Mouse (Mus musculus): ENCODE data around the gene Fbxo27. TPM values are rescaled to one million over a fixed set of nuclear protein-coding genes. Genes with fewer than 3 reads are reported as not detected.
A peak's percentile ranks its signal among the peaks of the same experiment; 100 is the strongest.

The Fbxo27 gene
- polyA plus RNA-seq, 1 experiment from 2014 or later: 0.19 TPM

GRCm38 (mm10) chr7:28676811-28677541, 15.7 kb upstream of the Fbxo27 start:
- no peaks in the 10 kb centered on the region for H3K36me3 ChIP-seq (replicated peaks; ENCODE audit: insufficient read depth, low read length)
- no peak overlapping the region for H3K9ac ChIP-seq (replicated peaks)
- H3K27me3 ChIP-seq (ENCODE audit: insufficient read depth, low read length): no peaks in the 10 kb centered on the region
- no peaks in the 10 kb centered on the region for H3K9me3 ChIP-seq (ENCODE audit: low read length)
- 72% methylated on average over 13 of the region's 13 CpGs for WGBS (ENCODE audit: insufficient replicate concordance)
- H3K4me1 ChIP-seq (ENCODE audit: insufficient read depth): no peaks in the 10 kb centered on the region
- no peak for TF ChIP-seq EP300 (IDR thresholded peaks at IDR 0.05; ENCODE audit: low read depth)
- TF ChIP-seq CTCF (IDR thresholded peaks at IDR 0.05; ENCODE audit: low read depth): no peak
- no peak overlapping the region for H3K4me2 ChIP-seq (ENCODE audit: low read depth, low read length)
- DNase-seq (no peak), ATAC-seq (no peak)
- H3K27ac ChIP-seq (ENCODE audit: low read depth): no peak overlapping the region
- no peak overlapping the region for H3K4me3 ChIP-seq (ENCODE audit: low read depth, low read length)

- TF ChIP-seq EP300 (IDR thresholded peaks at IDR 0.05; ENCODE audit: low read depth) (no peak), CTCF (IDR thresholded peaks at IDR 0.05; ENCODE audit: low read depth) (no peak)
- ATAC-seq: no peak
- no peak overlapping the region for H3K4me3 ChIP-seq (ENCODE audit: low read depth, low read length)
- no peak for DNase-seq
- H3K36me3 ChIP-seq (replicated peaks; ENCODE audit: insufficient read depth, low read length): no peaks in the 10 kb centered on the region
- no peaks in the 10 kb centered on the region for H3K9me3 ChIP-seq (ENCODE audit: low read length)
- H3K4me1 ChIP-seq (ENCODE audit: insufficient read depth): no peaks in the 10 kb centered on the region
- H3K9ac ChIP-seq (replicated peaks): no peak overlapping the region
- no peaks in the 10 kb centered on the region for H3K27me3 ChIP-seq (ENCODE audit: insufficient read depth, low read length)
- H3K27ac ChIP-seq (ENCODE audit: low read depth): no peak overlapping the region
- no peak overlapping the region for H3K4me2 ChIP-seq (ENCODE audit: low read depth, low read length)
- 86% methylated on average over 8 of the region's 8 CpGs for WGBS (ENCODE audit: insufficient replicate concordance)
Measured at GRCm38 (mm10) chr7:28677624-28678023, 15.0 kb upstream of the Fbxo27 start.

DNA sequence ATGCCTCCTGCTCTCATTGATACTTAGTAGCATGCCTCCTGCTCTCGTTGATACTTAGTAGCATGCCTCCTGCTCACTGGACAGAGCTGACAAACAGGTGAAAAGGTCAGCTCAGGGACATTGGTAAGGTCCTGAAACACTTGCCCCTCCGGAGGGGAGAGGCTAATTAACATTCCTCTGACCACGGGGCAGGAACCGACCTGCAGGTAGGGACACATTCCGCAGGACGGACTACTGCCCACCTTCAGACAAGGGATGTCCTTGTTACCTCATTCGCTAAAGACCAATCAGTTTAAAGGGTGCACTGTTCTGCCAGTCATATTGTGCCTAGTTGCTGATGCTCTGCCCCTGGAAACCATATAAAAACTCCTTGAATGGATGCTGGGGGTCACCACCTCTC, 1.6 kb upstream of the Fbxo27 start:
- no peak overlapping the region for H3K27ac ChIP-seq (ENCODE audit: low read depth)
- H3K36me3 ChIP-seq (replicated peaks; ENCODE audit: insufficient read depth, low read length): no peaks in the 10 kb centered on the region
- H3K9ac ChIP-seq (replicated peaks): no peak overlapping the region
- WGBS (ENCODE audit: insufficient replicate concordance): 63% methylated on average over 7 of the region's 7 CpGs
- TF ChIP-seq EP300 (IDR thresholded peaks at IDR 0.05; ENCODE audit: low read depth): no peak
- no peak for TF ChIP-seq CTCF (IDR thresholded peaks at IDR 0.05; ENCODE audit: low read depth)
- ATAC-seq (no peak), DNase-seq (no peak)
- H3K4me1 ChIP-seq (ENCODE audit: insufficient read depth): peaks cover 7% of the 10 kb centered on the region; the same call in 1 of the 2 replicates
- H3K27me3 ChIP-seq (ENCODE audit: insufficient read depth, low read length): peaks cover 21% of the 10 kb centered on the region
- no peak overlapping the region for H3K4me3 ChIP-seq (ENCODE audit: low read depth, low read length)
- no peak overlapping the region for H3K4me2 ChIP-seq (ENCODE audit: low read depth, low read length)
- no peaks in the 10 kb centered on the region for H3K9me3 ChIP-seq (ENCODE audit: low read length)

DNA sequence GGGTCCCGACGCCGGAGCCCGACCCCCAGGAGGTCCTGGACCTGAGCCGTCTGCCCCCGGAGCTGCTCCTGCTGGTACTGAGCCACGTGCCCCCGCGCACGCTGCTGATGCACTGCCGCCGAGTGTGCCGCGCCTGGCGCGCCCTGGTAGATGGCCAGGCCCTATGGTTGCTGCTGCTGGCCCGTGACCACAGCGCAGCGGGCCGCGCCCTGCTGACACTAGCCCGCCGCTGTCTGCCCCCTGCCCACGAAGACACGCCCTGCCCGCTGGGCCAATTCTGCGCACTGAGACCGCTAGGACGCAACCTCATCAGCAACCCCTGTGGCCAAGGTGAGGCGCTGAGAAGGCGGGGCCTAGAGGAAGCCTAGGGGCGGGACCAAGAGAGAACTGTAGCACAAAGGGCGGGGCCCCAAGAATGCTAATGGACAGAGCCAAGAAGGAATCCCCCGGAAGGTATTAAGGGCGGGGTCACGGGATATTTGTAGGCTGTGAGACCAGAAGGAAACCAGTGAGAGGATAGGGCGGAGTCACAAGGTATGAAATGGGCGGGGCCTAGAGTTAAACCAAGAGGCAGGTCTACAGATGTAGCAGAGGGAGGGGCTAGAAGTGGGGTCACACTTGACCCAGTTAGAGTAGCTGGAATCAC, 795 bp downstream of the Fbxo27 start:
- Histone ChIP-seq H3K36me3 (replicated peaks; ENCODE audit: insufficient read depth, low read length) (no peaks in the 10 kb centered on the region), H3K4me3 (ENCODE audit: low read depth, low read length) (peak overlapping the region; percentile 29), H3K4me1 (ENCODE audit: insufficient read depth) (peaks cover 7% of the 10 kb centered on the region; the same call in 1 of the 2 replicates), H3K9ac (replicated peaks) (peak overlapping the region; percentile 26; the same call in 1 of the 2 replicates), H3K9me3 (ENCODE audit: low read length) (no peaks in the 10 kb centered on the region), H3K27me3 (ENCODE audit: insufficient read depth, low read length) (peaks cover 21% of the 10 kb centered on the region), H3K27ac (ENCODE audit: low read depth) (no peak overlapping the region), H3K4me2 (ENCODE audit: low read depth, low read length) (peak overlapping the region; percentile 66)
- peak; percentile 70 for DNase-seq
- ATAC-seq: peak; percentile 78
- 1% methylated on average over 33 of the region's 38 CpGs for WGBS (ENCODE audit: insufficient replicate concordance)
- TF ChIP-seq CTCF (IDR thresholded peaks at IDR 0.05; ENCODE audit: low read depth): no peak

GRCm38 (mm10) chr7:28694423-28694822, 1.8 kb downstream of the Fbxo27 start:
- ATAC-seq (no peak), DNase-seq (no peak)
- H3K27ac ChIP-seq (ENCODE audit: low read depth): no peak overlapping the region
- 19% methylated on average over 14 of the region's 14 CpGs for WGBS (ENCODE audit: insufficient replicate concordance)
- no peak overlapping the region for H3K4me3 ChIP-seq (ENCODE audit: low read depth, low read length)
- no peak overlapping the region for H3K9ac ChIP-seq (replicated peaks)
- H3K4me1 ChIP-seq (ENCODE audit: insufficient read depth): peaks cover 7% of the 10 kb centered on the region; the same call in 1 of the 2 replicates
- no peaks in the 10 kb centered on the region for H3K36me3 ChIP-seq (replicated peaks; ENCODE audit: insufficient read depth, low read length)
- H3K27me3 ChIP-seq (ENCODE audit: insufficient read depth, low read length): peaks cover 21% of the 10 kb centered on the region
- H3K9me3 ChIP-seq (ENCODE audit: low read length): no peaks in the 10 kb centered on the region
- peak overlapping the region; percentile 31; the same call in 1 of the 2 replicates for H3K4me2 ChIP-seq (ENCODE audit: low read depth, low read length)
- TF ChIP-seq CTCF (IDR thresholded peaks at IDR 0.05; ENCODE audit: low read depth) (no peak), EP300 (IDR thresholded peaks at IDR 0.05; ENCODE audit: low read depth) (no peak)

DNA sequence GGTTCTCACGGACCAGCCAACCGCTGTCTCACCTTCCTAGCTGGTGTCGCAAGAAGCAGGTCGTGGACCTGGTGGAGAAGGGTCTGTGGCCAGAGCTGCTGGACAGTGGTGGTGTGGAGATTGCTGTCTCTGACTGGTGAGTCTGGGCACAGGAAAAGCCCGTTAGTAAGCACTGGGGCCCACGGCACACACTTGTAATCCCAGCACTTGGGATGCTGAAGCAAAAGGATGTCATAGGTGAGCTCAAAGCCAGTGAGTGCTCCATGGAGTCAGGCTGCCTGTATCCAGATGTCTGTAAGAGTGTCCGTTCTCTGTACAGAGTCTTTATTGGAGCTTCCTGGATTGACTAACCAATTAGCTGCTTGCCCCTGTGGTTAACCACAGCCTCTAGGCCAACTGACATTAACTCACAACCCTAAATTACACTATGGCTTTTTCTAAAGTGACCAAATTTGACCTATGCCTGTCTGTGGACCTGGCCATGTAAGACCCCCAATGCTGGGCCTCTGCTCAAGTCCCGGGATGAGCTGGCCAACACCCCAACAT, 2.4 kb downstream of the Fbxo27 start:
- no peak overlapping the region for H3K4me2 ChIP-seq (ENCODE audit: low read depth, low read length)
- H3K9me3 ChIP-seq (ENCODE audit: low read length): no peaks in the 10 kb centered on the region
- peaks cover 21% of the 10 kb centered on the region for H3K27me3 ChIP-seq (ENCODE audit: insufficient read depth, low read length)
- H3K36me3 ChIP-seq (replicated peaks; ENCODE audit: insufficient read depth, low read length): no peaks in the 10 kb centered on the region
- 50% methylated on average over 8 of the region's 8 CpGs for WGBS (ENCODE audit: insufficient replicate concordance)
- no peak for DNase-seq
- H3K4me1 ChIP-seq (ENCODE audit: insufficient read depth): peaks cover 7% of the 10 kb centered on the region; the same call in 1 of the 2 replicates
- ATAC-seq: no peak
- H3K9ac ChIP-seq (replicated peaks): no peak overlapping the region
- H3K4me3 ChIP-seq (ENCODE audit: low read depth, low read length): no peak overlapping the region
- no peak overlapping the region for H3K27ac ChIP-seq (ENCODE audit: low read depth)
- no peak for TF ChIP-seq CTCF (IDR thresholded peaks at IDR 0.05; ENCODE audit: low read depth)
- no peak for TF ChIP-seq EP300 (IDR thresholded peaks at IDR 0.05; ENCODE audit: low read depth)

Measured in liver, postnatal 0 days (tissue).